Mouse (Mus musculus) kidney, adult 2 months (tissue): ENCODE measurements at regions not wholly inside any gene's neighbourhood (a gene's known extent, or its start where the extent isn't known, plus 50 kb on each side); places are given as distances from the start of the nearest gene placed in this dataset.

Experiments used
- DNase-seq: peaks from one replicate; pipeline ENCODE4 v3.0.0; 2021
- H3K27ac ChIP-seq: fragments of 200-500 bp; 2 replicates; pipeline ENCODE4 v1.5.1; 2012; ENCODE audit warnings: low read depth, low read length, control low read depth, inconsistent platforms; ENCODE audit not compliant: insufficient read depth
- H3K27me3 ChIP-seq: fragments of 200-500 bp; replicated peaks from 2 replicates; pipeline ENCODE4 v1.6.1; 2012; ENCODE audit warnings: mild to moderate bottlenecking, moderate library complexity, low read length, inconsistent platforms; ENCODE audit not compliant: control insufficient read depth, insufficient read depth
- H3K36me3 ChIP-seq: fragments of 200-500 bp; 2 replicates; pipeline ENCODE4 v1.6.1; 2012; ENCODE audit warnings: mild to moderate bottlenecking, moderate library complexity, low read length, inconsistent platforms; ENCODE audit not compliant: control insufficient read depth, insufficient read depth
- H3K4me1 ChIP-seq: fragments of 200-500 bp; 2 replicates; pipeline ENCODE4 v1.6.1; 2011; ENCODE audit warnings: low read length; ENCODE audit not compliant: control insufficient read depth, insufficient read depth
- H3K4me3 ChIP-seq: fragments of 200-500 bp; 2 replicates; pipeline ENCODE4 v1.5.1; 2011; ENCODE audit warnings: mild to moderate bottlenecking, low read depth, low read length, control low read depth; ENCODE audit not compliant: insufficient read depth
- CTCF ChIP-seq: fragments of 200-500 bp; conservative IDR thresholded peaks from 2 replicates; pipeline ENCODE4 v1.5.1; 2011; ENCODE audit warnings: low read depth, mild to moderate bottlenecking, control low read depth, low read length, moderate library complexity, mixed read lengths; ENCODE audit not compliant: insufficient read depth, insufficient read length
- POLR2A ChIP-seq: fragments of 200-500 bp; IDR thresholded peaks from one replicate; pipeline ENCODE4 v1.6.1; 2011; ENCODE audit warnings: low read depth, low read length, control low read depth
- WGBS: fragments of 180-500 bp; shearing (Covaris S2); methylation state at CpG from one replicate; pipeline ENCODE4 v1.1.7; 2018; 5-methylcytosine and 5-hydroxymethylcytosine counted together

GRCm38 (mm10) chr1:155488966-155489661, 68.8 kb upstream of the Acbd6 start:
- 73% methylated on average over 11 of the region's 11 CpGs for WGBS
- H3K4me1 ChIP-seq: no peaks in the 10 kb centered on the region
- no peak overlapping the region for H3K27ac ChIP-seq
- no peaks in the 10 kb centered on the region for H3K36me3 ChIP-seq
- peak; percentile 47 for DNase-seq
- no peak for TF ChIP-seq CTCF
- TF ChIP-seq POLR2A: no peak
- H3K4me3 ChIP-seq: no peak overlapping the region
- no peaks in the 10 kb centered on the region for H3K27me3 ChIP-seq

- Histone ChIP-seq H3K4me3 (no peak overlapping the region), H3K27me3 (no peaks in the 10 kb centered on the region), H3K27ac (no peak overlapping the region), H3K36me3 (no peaks in the 10 kb centered on the region), H3K4me1 (no peaks in the 10 kb centered on the region)
- DNase-seq: no peak
- 74% methylated on average over 7 of the region's 7 CpGs for WGBS
- no peak for TF ChIP-seq POLR2A
- TF ChIP-seq CTCF: no peak
These were observed 67.8 kb upstream of the Acbd6 start for GRCm38 (mm10) chr1:155490131-155490530.

- peak overlapping the region; percentile 4; the same call in 1 of the 2 replicates for H3K4me3 ChIP-seq
- H3K27ac ChIP-seq: no peak overlapping the region
- no peak for TF ChIP-seq CTCF
- DNase-seq: peak; percentile 33
- H3K27me3 ChIP-seq: no peaks in the 10 kb centered on the region
- WGBS: 24% methylated on average over 24 of the region's 24 CpGs
- no peaks in the 10 kb centered on the region for H3K36me3 ChIP-seq
- no peaks in the 10 kb centered on the region for H3K4me1 ChIP-seq
These were observed 66.5 kb upstream of the Acbd6 start for GRCm38 (mm10) chr1:155491205-155492026.

GRCm38 (mm10) chr1:155493333-155493732, 64.6 kb upstream of the Acbd6 start:
- TF ChIP-seq POLR2A (no peak), CTCF (no peak)
- H3K27me3 ChIP-seq: no peaks in the 10 kb centered on the region
- no peak overlapping the region for H3K27ac ChIP-seq
- H3K36me3 ChIP-seq: no peaks in the 10 kb centered on the region
- H3K4me1 ChIP-seq: no peaks in the 10 kb centered on the region
- H3K4me3 ChIP-seq: no peak overlapping the region
- no peak for DNase-seq
- 92% methylated on average over 6 of the region's 6 CpGs for WGBS

GRCm38 (mm10) chr1:155493799-155494198, 64.1 kb upstream of the Acbd6 start:
- TF ChIP-seq POLR2A (no peak), CTCF (no peak)
- 89% methylated on average over 4 of the region's 4 CpGs for WGBS
- Histone ChIP-seq H3K36me3 (no peaks in the 10 kb centered on the region), H3K27me3 (no peaks in the 10 kb centered on the region), H3K4me3 (no peak overlapping the region), H3K27ac (no peak overlapping the region), H3K4me1 (no peaks in the 10 kb centered on the region)
- no peak for DNase-seq

- TF ChIP-seq POLR2A: no peak
- H3K27ac ChIP-seq: no peak overlapping the region
- no peaks in the 10 kb centered on the region for H3K4me1 ChIP-seq
- H3K4me3 ChIP-seq: no peak overlapping the region
- H3K27me3 ChIP-seq: no peaks in the 10 kb centered on the region
- WGBS: 84% methylated on average over 2 of the region's 2 CpGs
- DNase-seq: no peak
- no peaks in the 10 kb centered on the region for H3K36me3 ChIP-seq
These were observed 63.6 kb upstream of the Acbd6 start for GRCm38 (mm10) chr1:155494347-155494746.

- Histone ChIP-seq H3K27ac (no peak overlapping the region), H3K27me3 (no peaks in the 10 kb centered on the region), H3K36me3 (no peaks in the 10 kb centered on the region), H3K4me3 (no peak overlapping the region), H3K4me1 (no peaks in the 10 kb centered on the region)
- WGBS: 77% methylated on average over 1 of the region's 1 CpGs
- DNase-seq: no peak
- TF ChIP-seq CTCF (no peak), POLR2A (no peak)
These were observed 58.2 kb upstream of the Acbd6 start for GRCm38 (mm10) chr1:155499735-155500134.

- no peak for DNase-seq
- 72% methylated on average over 10 of the region's 10 CpGs for WGBS
- TF ChIP-seq CTCF (no peak), POLR2A (no peak)
- no peaks in the 10 kb centered on the region for H3K36me3 ChIP-seq
- no peak overlapping the region for H3K27ac ChIP-seq
- H3K27me3 ChIP-seq: no peaks in the 10 kb centered on the region
- no peak overlapping the region for H3K4me3 ChIP-seq
- H3K4me1 ChIP-seq: no peaks in the 10 kb centered on the region
These were observed 55.1 kb upstream of the Acbd6 start for GRCm38 (mm10) chr1:155502867-155503266.
